Mouse (Mus musculus): ENCODE results near the gene St8sia2. TPM values are rescaled to one million over a fixed set of nuclear protein-coding genes. Genes with fewer than 3 reads are reported as not detected.
"Not testable (repeated sequence)": the region's sequence is repeated elsewhere in the genome, so short reads cannot be mapped to it uniquely, and the experiment has no call there.

Gene St8sia2
- polyA plus RNA-seq, 2 experiments, result 0.03 to 0.04 TPM

DNA sequence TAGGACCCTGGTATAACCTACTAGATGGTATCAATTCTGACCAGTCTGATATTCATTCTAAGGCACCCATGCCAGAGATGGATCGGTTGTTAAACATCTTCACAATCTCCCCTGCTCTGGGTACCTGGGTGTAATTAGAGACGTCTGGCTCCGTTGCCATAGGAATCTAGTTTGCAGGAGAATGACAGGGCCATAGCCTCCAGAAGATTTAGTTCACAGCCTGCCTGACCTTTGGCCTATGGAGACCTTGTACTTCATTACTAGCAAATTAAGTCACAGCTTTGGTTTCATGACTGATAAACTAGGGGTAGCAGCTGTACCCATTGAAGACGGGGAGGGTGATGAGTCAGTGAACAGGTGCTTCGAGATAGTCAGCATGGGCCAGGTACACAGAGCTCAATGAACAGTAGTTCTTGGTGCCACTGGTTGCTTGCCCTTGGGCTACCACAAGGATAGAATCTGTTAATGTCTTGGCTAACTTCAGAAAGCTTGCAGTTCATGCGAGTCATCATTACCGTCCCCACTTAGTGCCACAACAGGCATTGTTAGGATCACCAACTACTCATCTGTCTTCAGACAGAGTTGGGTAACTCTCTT is 4.4 kb downstream of the St8sia2 start:
- H3K9ac ChIP-seq (replicated peaks), result no peak overlapping the region
- H3K4me2 ChIP-seq (ENCODE audit: low read depth), result no peak overlapping the region
- peaks cover 28% of the 10 kb centered on the region for H3K27me3 ChIP-seq (ENCODE audit: control insufficient read depth, insufficient read depth, low read length)
- H3K4me1 ChIP-seq (replicated peaks; ENCODE audit: control insufficient read depth in 2 of 2, insufficient read depth in 2 of 2, low read length in 1 of 2), result no peaks in the 10 kb centered on the region
- 54% methylated on average over 7 of the region's 7 CpGs for WGBS (ENCODE audit: insufficient replicate concordance)
- ATAC-seq (ENCODE audit: insufficient read depth) (no peak), DNase-seq (ENCODE audit: low read depth in 3 of 3, low spot score in 3 of 3) (no peak)
- no peaks in the 10 kb centered on the region for H3K9me3 ChIP-seq (ENCODE audit: control insufficient read depth, low read length)
- no peak for TF ChIP-seq EP300 (IDR thresholded peaks at IDR 0.05; ENCODE audit: low read depth)
- no peak for TF ChIP-seq CTCF (IDR thresholded peaks at IDR 0.05; ENCODE audit: low read depth)
- H3K36me3 ChIP-seq (replicated peaks; ENCODE audit: control insufficient read depth, insufficient read depth, low read depth), result no peaks in the 10 kb centered on the region
- no peak overlapping the region for H3K27ac ChIP-seq
- no peak overlapping the region for H3K4me3 ChIP-seq (ENCODE audit: insufficient read depth in 1 of 2, low read depth in 2 of 2, low read length in 2 of 2)

DNA sequence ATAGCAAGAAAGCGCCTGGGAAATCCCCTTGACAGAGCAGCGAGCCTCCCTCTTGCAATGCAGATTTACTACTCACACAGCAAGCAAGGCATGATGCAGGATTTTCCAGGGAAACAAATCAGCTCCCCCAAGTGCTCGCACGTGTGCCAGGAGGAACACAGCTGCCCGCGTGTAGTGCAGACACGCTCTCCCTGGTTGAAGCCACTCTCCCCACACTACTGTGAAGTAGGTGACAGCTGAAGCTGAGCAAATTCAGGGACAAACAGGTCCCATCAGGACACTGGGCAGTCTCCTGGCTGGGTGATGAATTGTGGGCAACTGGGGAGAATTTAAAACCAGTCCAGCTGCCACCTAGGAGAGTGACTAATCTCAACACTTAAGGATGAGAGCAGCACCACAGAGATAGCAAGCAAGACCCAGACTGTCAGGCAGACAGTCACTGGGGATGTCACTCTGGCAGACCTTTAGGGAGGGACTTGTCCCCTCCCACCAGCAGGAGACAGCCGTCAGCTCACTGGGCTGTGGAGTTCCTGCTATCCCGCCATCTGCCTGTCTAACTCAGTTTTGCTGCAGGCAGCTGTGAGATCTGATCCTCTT is 6.6 kb downstream of the St8sia2 start:
- Histone ChIP-seq H3K36me3 (replicated peaks; ENCODE audit: control insufficient read depth, insufficient read depth, low read depth) (no peaks in the 10 kb centered on the region), H3K27ac (no peak overlapping the region), H3K4me2 (ENCODE audit: low read depth) (no peak overlapping the region), H3K27me3 (ENCODE audit: control insufficient read depth, insufficient read depth, low read length) (peaks cover 7% of the 10 kb centered on the region), H3K9ac (replicated peaks) (no peak overlapping the region), H3K9me3 (ENCODE audit: control insufficient read depth, low read length) (no peaks in the 10 kb centered on the region), H3K4me3 (ENCODE audit: insufficient read depth in 1 of 2, low read depth in 2 of 2, low read length in 2 of 2) (no peak overlapping the region), H3K4me1 (replicated peaks; ENCODE audit: control insufficient read depth in 2 of 2, insufficient read depth in 2 of 2, low read length in 1 of 2) (no peaks in the 10 kb centered on the region)
- DNase-seq (ENCODE audit: low read depth in 3 of 3, low spot score in 3 of 3) (no peak), ATAC-seq (ENCODE audit: insufficient read depth) (no peak)
- TF ChIP-seq EP300 (IDR thresholded peaks at IDR 0.05; ENCODE audit: low read depth), result no peak
- TF ChIP-seq CTCF (IDR thresholded peaks at IDR 0.05; ENCODE audit: low read depth), result no peak
- 11% methylated on average over 9 of the region's 9 CpGs for WGBS (ENCODE audit: insufficient replicate concordance)

DNA sequence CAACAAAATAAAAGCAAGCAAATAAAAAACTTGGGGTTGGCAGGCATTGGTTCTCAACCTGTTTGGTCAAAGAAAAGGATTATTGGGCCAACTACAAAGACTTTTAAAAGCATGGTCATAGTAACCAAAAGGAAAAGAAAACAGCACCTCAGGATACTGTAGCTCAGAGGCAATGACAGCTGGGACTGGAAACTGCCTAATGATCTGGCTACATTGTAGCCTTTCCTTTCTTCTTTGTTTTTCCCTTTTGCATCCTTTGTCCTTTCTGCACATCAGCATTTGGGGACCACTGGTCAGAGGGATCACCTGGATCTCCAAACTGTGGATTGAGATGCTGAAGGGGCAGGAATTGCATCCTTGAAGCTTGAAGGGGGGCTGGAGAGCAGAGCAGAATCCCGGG is 7.1 kb downstream of the St8sia2 start:
- no peak for TF ChIP-seq EP300 (IDR thresholded peaks at IDR 0.05; ENCODE audit: low read depth)
- TF ChIP-seq CTCF (IDR thresholded peaks at IDR 0.05; ENCODE audit: low read depth), result no peak
- no peak overlapping the region for H3K27ac ChIP-seq
- peaks cover 4% of the 10 kb centered on the region for H3K27me3 ChIP-seq (ENCODE audit: control insufficient read depth, insufficient read depth, low read length)
- H3K36me3 ChIP-seq (replicated peaks; ENCODE audit: control insufficient read depth, insufficient read depth, low read depth), result no peaks in the 10 kb centered on the region
- no peak overlapping the region for H3K9ac ChIP-seq (replicated peaks)
- no peak overlapping the region for H3K4me3 ChIP-seq (ENCODE audit: insufficient read depth in 1 of 2, low read depth in 2 of 2, low read length in 2 of 2)
- no peak overlapping the region for H3K4me2 ChIP-seq (ENCODE audit: low read depth)
- H3K9me3 ChIP-seq (ENCODE audit: control insufficient read depth, low read length), result no peaks in the 10 kb centered on the region
- no peak for ATAC-seq (ENCODE audit: insufficient read depth)
- 5% methylated on average over 1 of the region's 1 CpGs for WGBS (ENCODE audit: insufficient replicate concordance)
- DNase-seq (ENCODE audit: low read depth in 3 of 3, low spot score in 3 of 3), result no peak
- no peaks in the 10 kb centered on the region for H3K4me1 ChIP-seq (replicated peaks; ENCODE audit: control insufficient read depth in 2 of 2, insufficient read depth in 2 of 2, low read length in 1 of 2)

DNA sequence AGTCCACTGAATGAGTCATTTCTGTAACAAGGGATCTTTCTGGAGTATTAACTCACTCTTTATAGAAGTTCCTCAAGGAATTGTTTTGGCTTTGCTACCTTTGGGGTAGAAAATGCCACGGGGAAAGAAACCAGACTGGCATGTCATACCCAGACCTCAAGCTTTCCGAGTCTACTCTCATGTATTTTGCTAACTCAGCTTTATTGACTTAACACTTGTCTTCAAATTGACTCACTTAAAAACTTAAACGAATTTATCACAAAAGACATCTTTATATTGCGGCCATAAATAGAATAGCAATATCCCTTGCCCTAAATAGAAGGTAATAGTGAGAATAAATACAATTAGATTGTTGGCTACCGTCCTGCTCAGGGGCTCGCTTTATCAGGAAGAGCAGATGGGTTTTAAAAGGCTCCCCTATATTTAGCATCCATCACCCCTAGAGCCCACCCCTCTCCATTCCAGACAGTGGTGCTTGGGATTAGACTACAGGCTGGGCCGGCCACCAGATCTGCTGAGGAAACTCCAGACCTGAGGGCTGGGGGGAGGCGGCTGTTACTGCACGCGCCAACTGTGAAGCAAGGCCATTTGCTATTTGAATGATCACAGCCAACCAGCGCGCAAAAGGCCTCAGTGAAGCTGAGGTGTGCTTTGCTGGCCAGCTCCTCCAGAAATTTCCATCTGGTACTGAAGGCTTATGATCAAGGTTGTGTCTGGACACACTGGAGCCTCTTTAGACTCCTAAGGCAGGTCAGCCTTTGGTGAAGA is 12.6 kb downstream of the St8sia2 start:
- Histone ChIP-seq H3K36me3 (replicated peaks; ENCODE audit: control insufficient read depth, insufficient read depth, low read depth) (no peaks in the 10 kb centered on the region), H3K9me3 (ENCODE audit: control insufficient read depth, low read length) (no peaks in the 10 kb centered on the region), H3K27ac (no peak overlapping the region), H3K9ac (replicated peaks) (no peak overlapping the region), H3K4me1 (replicated peaks; ENCODE audit: control insufficient read depth in 2 of 2, insufficient read depth in 2 of 2, low read length in 1 of 2) (no peaks in the 10 kb centered on the region), H3K4me3 (ENCODE audit: insufficient read depth in 1 of 2, low read depth in 2 of 2, low read length in 2 of 2) (no peak overlapping the region), H3K4me2 (ENCODE audit: low read depth) (no peak overlapping the region), H3K27me3 (ENCODE audit: control insufficient read depth, insufficient read depth, low read length) (no peaks in the 10 kb centered on the region)
- TF ChIP-seq CTCF (IDR thresholded peaks at IDR 0.05; ENCODE audit: low read depth) (no peak), EP300 (IDR thresholded peaks at IDR 0.05; ENCODE audit: low read depth) (no peak)
- ATAC-seq (ENCODE audit: insufficient read depth) (no peak), DNase-seq (ENCODE audit: low read depth in 3 of 3, low spot score in 3 of 3) (no peak)
- WGBS (ENCODE audit: insufficient replicate concordance), result 60% methylated on average over 12 of the region's 12 CpGs

DNA sequence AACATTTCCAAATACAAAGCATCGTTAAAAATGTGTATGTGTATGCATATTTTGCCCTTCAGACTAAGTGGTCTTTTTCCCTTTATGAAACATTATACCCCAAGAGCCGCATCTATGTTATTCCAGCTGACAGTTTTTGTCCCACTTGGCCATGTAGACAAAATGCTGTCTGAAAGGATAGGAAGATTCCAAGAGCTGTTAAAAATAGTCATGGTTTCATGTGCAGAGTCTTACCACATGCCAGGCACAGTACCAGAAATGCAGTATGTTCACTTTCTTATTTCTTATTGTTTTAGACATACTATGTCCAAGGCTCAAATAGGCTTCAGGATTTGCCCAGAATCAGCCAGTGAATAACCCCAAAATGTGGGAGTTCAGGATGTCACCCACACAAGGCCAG is 24.1 kb downstream of the St8sia2 start:
- DNase-seq (ENCODE audit: low read depth in 3 of 3, low spot score in 3 of 3) (no peak), ATAC-seq (ENCODE audit: insufficient read depth) (no peak)
- H3K9ac ChIP-seq (replicated peaks), result no peak overlapping the region
- 56% methylated on average over 2 of the region's 2 CpGs for WGBS (ENCODE audit: insufficient replicate concordance)
- no peak overlapping the region for H3K27ac ChIP-seq
- H3K4me3 ChIP-seq (ENCODE audit: insufficient read depth in 1 of 2, low read depth in 2 of 2, low read length in 2 of 2), result no peak overlapping the region
- no peaks in the 10 kb centered on the region for H3K4me1 ChIP-seq (replicated peaks; ENCODE audit: control insufficient read depth in 2 of 2, insufficient read depth in 2 of 2, low read length in 1 of 2)
- TF ChIP-seq EP300 (IDR thresholded peaks at IDR 0.05; ENCODE audit: low read depth) (no peak), CTCF (IDR thresholded peaks at IDR 0.05; ENCODE audit: low read depth) (no peak)
- H3K27me3 ChIP-seq (ENCODE audit: control insufficient read depth, insufficient read depth, low read length), result no peaks in the 10 kb centered on the region
- H3K4me2 ChIP-seq (ENCODE audit: low read depth), result no peak overlapping the region
- no peaks in the 10 kb centered on the region for H3K36me3 ChIP-seq (replicated peaks; ENCODE audit: control insufficient read depth, insufficient read depth, low read depth)
- H3K9me3 ChIP-seq (ENCODE audit: control insufficient read depth, low read length), result no peaks in the 10 kb centered on the region

DNA sequence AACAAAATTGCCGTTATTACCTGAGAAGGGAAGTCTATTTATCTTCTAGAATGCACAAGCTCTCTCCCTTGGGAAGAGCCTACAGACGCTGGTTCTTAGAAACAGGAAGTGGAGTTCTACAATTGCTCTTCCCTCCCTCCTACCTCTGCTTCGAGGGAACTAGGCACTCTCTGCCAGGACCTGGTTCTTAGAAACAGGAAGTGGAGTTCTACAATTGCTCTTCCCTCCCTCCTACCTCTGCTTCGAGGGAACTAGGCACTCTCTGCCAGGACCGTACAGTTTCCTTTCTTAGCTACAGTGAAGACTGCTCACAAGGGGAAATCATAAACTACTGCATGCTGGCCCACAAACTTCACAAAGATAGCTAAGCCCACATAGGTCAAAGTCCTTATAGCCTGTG is 41.3 kb downstream of the St8sia2 start:
- not testable (repeated sequence) for H3K4me1 ChIP-seq (replicated peaks; ENCODE audit: control insufficient read depth in 2 of 2, insufficient read depth in 2 of 2, low read length in 1 of 2); H3K9ac ChIP-seq (replicated peaks); H3K9me3 ChIP-seq (ENCODE audit: control insufficient read depth, low read length); H3K36me3 ChIP-seq (replicated peaks; ENCODE audit: control insufficient read depth, insufficient read depth, low read depth); ATAC-seq (ENCODE audit: insufficient read depth); DNase-seq (ENCODE audit: low read depth in 3 of 3, low spot score in 3 of 3); H3K4me2 ChIP-seq (ENCODE audit: low read depth); H3K4me3 ChIP-seq (ENCODE audit: insufficient read depth in 1 of 2, low read depth in 2 of 2, low read length in 2 of 2); H3K27me3 ChIP-seq (ENCODE audit: control insufficient read depth, insufficient read depth, low read length); H3K27ac ChIP-seq
- 17% methylated on average over 5 of the region's 5 CpGs for WGBS (ENCODE audit: insufficient replicate concordance)
